Mouse (Mus musculus) Muller cell, postnatal 12 days (primary cell): Measurements from ENCODE around the gene Olfr697.
"Not testable (repeated sequence)": the region's sequence is repeated elsewhere in the genome, so short reads cannot be mapped to it uniquely, and the experiment has no call there.

Source experiments
- DNase-seq: peaks from one replicate; pipeline ENCODE4 v3.0.0-alpha.2; 2015; ENCODE audit errors: inconsistent ontology term

Gene Olfr697

DNA sequence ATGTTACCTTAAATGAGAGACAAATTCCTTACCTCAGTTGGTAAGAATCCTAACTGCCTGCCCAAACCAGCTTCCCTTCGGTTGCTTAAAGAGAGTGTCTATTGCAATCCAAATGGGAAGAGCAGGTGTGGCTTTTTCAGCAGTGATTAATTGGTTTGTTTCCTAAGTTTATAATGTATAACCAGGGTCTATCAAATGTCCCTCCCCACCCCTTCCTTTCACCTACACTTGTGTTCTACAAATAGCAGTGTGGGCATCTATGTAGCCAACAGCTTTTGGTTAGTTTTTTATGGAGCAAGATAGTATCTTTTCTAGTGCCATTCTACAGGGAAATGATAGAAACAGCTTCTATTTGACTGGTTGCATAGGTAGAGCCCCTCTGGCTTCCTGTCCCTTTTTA is at the start of gene Olfr697:
Olfr697 (minus strand) TSS at position 101 of the 400 bp plus-strand sequence.
- DNase-seq, result no peak

DNA sequence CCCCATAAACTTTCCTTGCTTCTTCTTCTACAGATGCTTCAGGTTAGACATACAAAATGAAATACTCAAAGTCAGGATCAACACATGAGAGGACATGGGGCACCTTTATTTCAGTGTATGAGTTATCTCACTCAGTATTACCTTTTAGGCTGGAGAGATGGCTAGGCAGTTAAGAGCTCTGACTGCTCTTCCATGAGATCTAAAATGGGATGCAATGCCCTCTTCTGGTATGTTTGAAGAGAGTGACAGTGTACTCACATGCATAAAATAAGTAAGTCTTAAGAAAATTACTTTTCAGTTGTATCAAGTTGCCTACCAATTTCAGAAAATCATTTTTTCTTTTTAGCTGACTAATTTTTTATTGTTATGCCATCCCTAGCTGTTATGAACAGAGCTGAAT is 46.1 kb upstream of the Olfr697 start:
- DNase-seq, result no peak

DNA sequence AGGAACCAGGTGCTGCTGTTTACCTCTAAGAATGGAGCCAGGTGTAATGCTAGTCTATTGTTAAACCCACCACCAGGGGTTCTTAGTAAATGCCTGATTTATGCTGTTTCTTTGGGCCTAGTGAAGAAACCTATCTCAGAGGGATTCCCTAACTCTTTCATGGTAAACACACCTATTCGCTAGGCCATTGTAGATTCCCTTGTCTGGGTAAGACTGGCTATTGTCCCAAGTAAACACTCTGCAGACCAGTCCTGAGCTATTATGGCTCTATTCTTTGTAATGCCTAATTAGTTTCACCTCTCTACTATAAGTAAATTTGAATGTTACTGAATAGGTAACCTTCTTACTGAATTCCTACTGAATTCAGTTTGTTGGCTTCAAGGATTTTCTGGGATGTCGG is 18.8 kb upstream of the Olfr697 start:
- DNase-seq, result not testable (repeated sequence)

DNA sequence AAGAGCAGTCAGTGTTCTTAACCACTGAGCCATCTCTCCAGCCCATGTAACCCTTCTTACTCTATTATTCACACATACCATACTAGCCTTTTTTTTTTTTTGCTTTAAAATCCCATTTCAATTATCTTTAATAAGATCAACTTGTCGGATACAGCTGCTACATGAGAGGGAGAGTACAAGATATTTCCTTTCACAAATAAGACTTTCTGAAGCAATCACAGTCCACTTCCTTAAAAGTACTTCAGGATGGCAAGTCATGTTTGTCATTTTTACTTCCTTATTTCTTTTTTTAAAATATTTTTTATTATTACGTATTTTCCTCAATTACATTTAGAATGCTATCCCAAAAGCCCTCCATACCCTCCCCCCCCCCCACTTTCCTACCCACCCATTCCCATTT is 16.6 kb upstream of the Olfr697 start:
- DNase-seq, result no peak

DNA sequence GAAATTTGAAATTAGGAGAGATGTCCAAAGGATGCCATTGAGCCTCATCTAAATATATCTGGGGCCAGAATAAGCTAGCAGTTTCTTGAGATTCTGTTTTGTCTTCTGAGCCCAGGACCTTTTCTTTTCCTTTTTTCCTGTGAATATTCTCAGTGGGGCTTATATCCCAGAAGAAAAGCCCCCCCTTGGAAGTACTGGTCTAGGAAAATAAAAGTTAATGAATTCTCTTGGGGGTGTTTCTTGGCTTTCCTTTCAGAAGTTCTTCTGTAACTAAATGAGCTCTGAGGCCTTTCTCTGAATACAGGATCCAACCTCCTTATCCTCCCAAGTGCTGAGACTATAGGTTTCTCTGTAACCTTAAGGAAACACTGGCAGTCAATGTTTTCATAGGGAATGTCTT is 13.1 kb upstream of the Olfr697 start, which contains the start of gene Olfr698:
Olfr698 (minus strand) TSS at position 101 of the 400 bp plus-strand sequence.
- DNase-seq, result no peak

DNA sequence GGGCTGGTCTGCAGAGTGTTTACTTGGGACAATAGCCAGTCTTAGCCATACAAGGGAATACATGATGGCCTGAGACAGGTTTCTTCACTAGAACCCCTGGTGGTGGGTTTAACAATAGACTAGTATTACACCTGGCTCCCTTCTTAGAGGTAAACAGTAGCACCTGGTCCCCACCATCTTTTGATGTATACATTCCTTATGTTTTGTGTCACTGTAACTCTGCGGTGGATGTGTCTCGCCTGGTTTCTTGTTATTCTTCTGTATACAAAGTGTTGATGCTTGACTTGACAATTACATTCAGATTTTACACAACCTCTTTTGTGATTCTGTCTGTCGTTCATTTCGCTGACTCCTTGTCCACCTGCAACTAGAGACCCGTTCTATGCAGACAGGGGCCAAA is 3.6 kb upstream of the Olfr697 start:
- DNase-seq, result no peak

DNA sequence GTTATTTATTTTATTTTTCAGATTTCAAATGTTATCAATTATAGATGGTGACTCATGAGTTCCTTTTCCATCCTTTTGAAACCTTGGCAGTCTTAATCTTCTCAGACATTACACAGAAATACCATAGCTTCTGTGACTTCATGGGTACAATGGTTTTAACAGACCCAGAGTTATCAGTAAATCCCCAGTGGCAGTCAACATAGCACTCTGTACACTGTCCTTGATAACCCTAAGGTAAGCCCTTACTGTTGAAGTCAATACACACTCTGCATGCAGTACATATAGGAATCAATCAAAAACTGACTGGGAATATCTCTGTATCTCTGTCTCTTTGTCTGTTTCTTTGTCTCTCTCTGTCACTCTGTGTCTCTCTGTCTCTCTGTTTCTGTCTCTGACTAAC is 5.2 kb downstream of the Olfr697 start:
- DNase-seq, result no peak

DNA sequence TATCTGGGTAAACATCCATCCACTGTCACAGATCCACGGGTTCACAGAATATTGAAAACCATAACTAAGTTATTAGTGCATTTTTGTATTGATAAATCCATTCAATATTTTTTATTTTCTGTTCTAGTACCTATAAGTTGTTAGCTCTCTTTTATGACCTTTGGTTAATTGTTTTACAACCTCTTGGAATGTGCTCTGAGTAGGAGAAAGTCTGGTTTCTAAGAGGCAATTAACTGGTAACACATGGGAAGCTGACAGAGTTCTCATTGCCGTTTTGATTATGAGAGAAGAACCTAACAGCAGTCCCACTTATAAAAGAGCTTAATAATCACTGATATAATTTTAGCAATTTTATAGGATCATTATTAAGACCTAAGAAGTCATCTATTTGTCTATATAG is 8.5 kb downstream of the Olfr697 start:
- no peak for DNase-seq

DNA sequence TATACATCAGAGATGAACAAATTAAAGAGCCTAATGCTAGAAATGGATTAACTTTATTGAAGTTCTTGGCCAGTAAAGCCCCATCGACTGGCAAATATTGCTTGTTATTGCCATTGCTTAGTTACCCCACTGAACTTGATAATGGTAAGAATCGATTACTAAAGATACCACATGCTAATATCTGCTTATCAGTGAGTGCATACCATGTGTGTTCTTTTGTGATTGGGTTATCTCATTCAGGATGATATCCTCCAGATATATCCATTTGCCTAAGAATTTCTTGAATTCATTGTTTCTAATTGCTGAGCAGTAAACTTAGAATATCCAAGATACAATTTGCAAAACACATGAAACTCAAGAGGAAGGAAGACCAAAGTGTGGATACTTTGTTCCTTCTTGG is 16.6 kb downstream of the Olfr697 start:
- DNase-seq, result not testable (repeated sequence)

DNA sequence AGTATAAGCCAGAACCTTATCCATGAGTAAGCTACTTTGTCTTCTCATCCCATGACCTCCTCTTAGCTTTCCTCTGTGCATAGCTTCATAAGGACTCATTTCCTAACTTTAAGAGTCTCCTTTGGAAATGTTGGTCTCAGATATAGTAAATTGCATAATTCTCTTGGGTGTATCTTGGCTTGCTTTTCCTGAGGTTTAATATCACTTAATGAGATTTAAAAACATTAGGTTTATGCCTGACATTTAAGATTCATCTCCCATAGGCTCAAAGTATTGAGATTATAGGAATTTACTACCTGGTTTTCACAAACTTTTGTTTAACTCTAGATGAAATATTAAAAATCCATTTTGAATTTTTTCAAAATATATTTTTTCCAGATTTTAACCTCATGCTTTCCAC is 25.9 kb downstream of the Olfr697 start, which contains the start of gene Olfr695:
Olfr695 (minus strand) TSS at position 101 of the 400 bp plus-strand sequence.
- no peak for DNase-seq

DNA sequence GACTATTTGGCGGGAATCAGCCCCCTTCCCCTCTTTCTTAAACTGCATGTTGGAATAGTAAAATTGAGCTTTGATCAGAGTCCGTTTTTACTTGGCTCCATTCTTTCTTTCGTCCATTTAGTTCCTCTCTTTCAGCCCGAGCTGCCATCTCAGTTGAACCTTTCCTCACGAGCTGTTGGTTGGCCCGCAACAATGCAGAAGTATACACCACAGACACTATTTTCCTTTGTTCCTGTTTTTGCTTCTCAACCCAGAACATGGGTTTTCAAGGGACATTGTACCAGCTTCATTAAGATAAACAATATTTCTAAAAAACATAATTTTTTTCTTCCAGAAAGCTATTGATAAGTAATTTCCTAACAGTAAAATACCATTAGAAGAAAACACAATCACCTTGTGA is 30.8 kb downstream of the Olfr697 start:
- no peak for DNase-seq

DNA sequence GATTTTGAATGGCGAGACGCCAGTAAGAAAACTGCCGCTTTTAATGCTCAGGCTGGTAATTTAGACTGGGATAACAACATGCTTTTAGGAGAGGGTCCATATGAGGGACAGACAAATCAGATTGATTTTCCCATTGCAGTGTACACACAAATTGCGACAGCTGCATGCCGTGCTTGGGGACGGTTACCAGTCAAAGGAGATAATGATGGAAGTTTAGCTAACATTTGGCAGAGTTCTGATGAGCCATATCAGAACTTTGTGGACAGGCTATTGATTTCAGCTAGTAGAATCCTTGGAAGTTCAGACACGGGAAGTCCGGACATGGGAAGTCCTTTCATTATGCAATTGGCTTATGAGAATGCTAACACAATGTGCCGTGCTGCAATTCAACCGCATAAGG is 34.5 kb downstream of the Olfr697 start:
- DNase-seq, result not testable (repeated sequence)

DNA sequence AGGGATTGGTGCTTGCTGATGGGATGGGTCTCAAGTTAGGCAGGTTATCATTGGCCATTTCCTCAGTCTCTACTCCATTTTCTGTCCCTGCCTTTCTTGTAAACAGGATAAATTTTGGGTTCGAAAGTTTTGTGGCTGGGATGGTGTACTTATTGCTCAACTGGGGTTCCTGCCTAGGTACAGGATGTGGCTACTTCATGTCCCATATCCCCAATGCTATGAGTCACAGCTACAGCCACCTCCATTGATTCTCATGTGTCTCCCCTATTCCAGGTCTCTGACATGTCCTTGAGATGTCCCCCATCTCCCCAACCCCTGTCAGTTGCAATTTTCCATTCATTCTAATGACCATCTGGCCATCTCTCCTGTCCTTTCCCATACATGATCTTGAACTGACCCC is 45.4 kb downstream of the Olfr697 start:
- DNase-seq, result no peak

DNA sequence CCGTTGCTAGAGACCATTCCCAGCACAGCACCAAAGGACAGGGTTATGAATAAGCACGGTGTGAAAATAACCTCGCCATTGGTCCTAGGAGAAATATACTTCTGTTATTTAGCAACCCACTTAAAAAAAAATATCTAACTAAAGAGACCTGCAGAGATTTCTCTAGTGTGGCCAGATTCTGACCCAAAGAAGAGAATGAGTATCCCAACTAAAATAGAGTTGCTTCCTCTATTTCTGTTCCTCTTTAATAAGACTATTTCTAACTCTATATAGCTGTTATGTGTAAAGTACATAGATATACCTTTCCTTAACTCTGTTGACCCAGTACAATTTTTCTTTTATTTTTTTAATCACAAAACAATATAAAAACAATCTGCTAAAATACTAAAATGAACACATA is 49.3 kb downstream of the Olfr697 start:
- no peak for DNase-seq

DNA sequence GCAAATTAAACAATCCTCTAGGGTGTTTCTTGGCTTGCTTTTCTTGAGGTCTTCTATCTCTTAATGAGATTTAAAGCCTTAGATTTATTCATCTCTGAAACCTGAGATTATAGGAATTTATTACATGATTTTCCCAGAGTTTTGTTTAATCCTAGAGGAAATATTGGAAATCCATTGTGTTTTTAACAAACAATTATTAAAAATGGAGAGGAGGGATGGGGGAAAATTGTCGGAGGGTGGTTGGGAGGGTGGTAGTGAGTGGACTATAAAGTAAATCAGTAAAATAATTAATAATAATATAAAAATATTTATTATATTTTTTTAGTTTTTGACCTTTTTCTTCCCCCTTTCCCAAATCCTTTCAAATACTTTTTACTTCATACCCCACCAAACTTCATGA is 50.5 kb downstream of the Olfr697 start, which contains the start of gene Olfr694:
Olfr694 (minus strand) TSS at position 101 of the 400 bp plus-strand sequence.
- no peak for DNase-seq
